Mouse (Mus musculus) ZHBTc4 (cell line): ENCODE measurements around the gene Slc16a11.
A peak's percentile ranks its signal among the peaks of the same experiment; 100 is the strongest.
"Not testable (repeated sequence)": the region's sequence is repeated elsewhere in the genome, so short reads cannot be mapped to it uniquely, and the experiment has no call there.

ENCODE experiments used
- DNase-seq: peaks from one replicate; pipeline ENCODE4 v3.0.0-alpha.2; 2011; ENCODE audit warnings: low read depth, low spot score

The Slc16a11 gene

GRCm38 (mm10) chr11:70212423-70212822, at the start of gene Slc16a11:
Gene Slc16a11 (plus strand): TSS chr11:70212752.
- no peak for DNase-seq

GRCm38 (mm10) chr11:70165972-70166921, 46.3 kb upstream of the Slc16a11 start:
- DNase-seq, result no peak

GRCm38 (mm10) chr11:70168136-70168535, 44.4 kb upstream of the Slc16a11 start:
- DNase-seq, result no peak

- DNase-seq, result not testable (repeated sequence)
Observed at GRCm38 (mm10) chr11:70169471-70169870, 43.1 kb upstream of the Slc16a11 start.

- DNase-seq, result no peak
Observed at GRCm38 (mm10) chr11:70170291-70170690, 42.3 kb upstream of the Slc16a11 start.

GRCm38 (mm10) chr11:70171181-70171580, 41.4 kb upstream of the Slc16a11 start:
- no peak for DNase-seq

GRCm38 (mm10) chr11:70171847-70172246, 40.7 kb upstream of the Slc16a11 start:
- peak; percentile 86 for DNase-seq

- peak; percentile 85 for DNase-seq
Observed at GRCm38 (mm10) chr11:70172298-70172697, 40.3 kb upstream of the Slc16a11 start.

GRCm38 (mm10) chr11:70174491-70174890, 38.1 kb upstream of the Slc16a11 start:
- DNase-seq, result no peak

- DNase-seq, result peak; percentile 66
Observed at GRCm38 (mm10) chr11:70177647-70178046, 34.9 kb upstream of the Slc16a11 start.

GRCm38 (mm10) chr11:70178311-70178710, 34.2 kb upstream of the Slc16a11 start:
- no peak for DNase-seq

- no peak for DNase-seq
Observed at GRCm38 (mm10) chr11:70178756-70179155, 33.8 kb upstream of the Slc16a11 start.

GRCm38 (mm10) chr11:70179401-70179800, 33.2 kb upstream of the Slc16a11 start:
- DNase-seq, result peak; percentile 46

- no peak for DNase-seq
Observed at GRCm38 (mm10) chr11:70180496-70180895, 32.1 kb upstream of the Slc16a11 start.

- no peak for DNase-seq
Observed at GRCm38 (mm10) chr11:70185120-70185519, 27.4 kb upstream of the Slc16a11 start.

GRCm38 (mm10) chr11:70189319-70190134, 23.0 kb upstream of the Slc16a11 start:
- DNase-seq, result peak; percentile 40

- DNase-seq, result no peak
Observed at GRCm38 (mm10) chr11:70191188-70191587, 21.4 kb upstream of the Slc16a11 start.

GRCm38 (mm10) chr11:70192157-70192556, 20.4 kb upstream of the Slc16a11 start:
- DNase-seq, result no peak

GRCm38 (mm10) chr11:70193354-70194285, 18.9 kb upstream of the Slc16a11 start:
- DNase-seq, result no peak

GRCm38 (mm10) chr11:70198332-70198731, 14.2 kb upstream of the Slc16a11 start:
- DNase-seq, result no peak

- DNase-seq, result no peak
Observed at GRCm38 (mm10) chr11:70199107-70199506, 13.4 kb upstream of the Slc16a11 start.
